Mouse (Mus musculus): ENCODE measurements around the gene Kif1c.

GRCm38 (mm10) chr11:70686901-70687566 lies 13.3 kb upstream of the Kif1c start:
- TF ChIP-seq EP300 (IDR thresholded peaks at IDR 0.05; ENCODE audit: low read depth in 1 of 2, low read length in 2 of 2) (no peak), CTCF (IDR thresholded peaks at IDR 0.05 in 2 of 3, conservative IDR thresholded peaks at IDR 0.05 in 1 of 3; ENCODE audit: control insufficient read depth in 1 of 3, insufficient read depth in 1 of 3, low read depth in 2 of 3, low read length in 3 of 3, poor library complexity in 1 of 3, severe bottlenecking in 1 of 3) (no peak), POLR2A (IDR thresholded peaks at IDR 0.05; ENCODE audit: control insufficient read depth in 1 of 2, insufficient read depth in 1 of 2, low read depth in 1 of 2, low read length in 2 of 2, poor library complexity in 1 of 2) (no peak), GABPA (IDR thresholded peaks at IDR 0.05; ENCODE audit: low read depth, low read length) (no peak), MAX (IDR thresholded peaks at IDR 0.05; ENCODE audit: low read length) (peak; percentile 61; the same call in 1 of the 2 replicates), BHLHE40 (IDR thresholded peaks at IDR 0.05; ENCODE audit: borderline replicate concordance, low read depth, low read length) (no peak), POLR2AphosphoS5 (IDR thresholded peaks at IDR 0.05; ENCODE audit: borderline replicate concordance, low read depth, low read length) (no peak), CHD2 (IDR thresholded peaks at IDR 0.05; ENCODE audit: low read length) (no peak), ZMIZ1 (IDR thresholded peaks at IDR 0.05; ENCODE audit: low read depth, low read length) (0 out of 2 replicates have a peak, but pooled peaks have one; percentile 6), RAD21 (IDR thresholded peaks at IDR 0.05; ENCODE audit: low read depth, low read length) (no peak), MAZ (IDR thresholded peaks at IDR 0.05; ENCODE audit: low read depth, low read length) (no peak)
